Mouse (Mus musculus) E14TG2a.4 (cell line): ENCODE results near the gene Prps2.

Experiments
- CTCF ChIP-seq: conservative IDR thresholded peaks from 2 replicates; pipeline ENCODE4 v1.5.1; 2014; ENCODE audit warnings: low read length
- POU5F1 ChIP-seq: IDR thresholded peaks from 2 replicates; pipeline ENCODE4 v1.6.1; 2014; ENCODE audit warnings: low read length, borderline replicate concordance

GRCm38 (mm10) chrX:167344356-167344755 is 38.2 kb downstream of the Prps2 start:
- TF ChIP-seq CTCF, result no peak
- no peak for TF ChIP-seq POU5F1
